ENCODE assay signal across 15 mouse cellular contexts in the genomic region with DNA sequence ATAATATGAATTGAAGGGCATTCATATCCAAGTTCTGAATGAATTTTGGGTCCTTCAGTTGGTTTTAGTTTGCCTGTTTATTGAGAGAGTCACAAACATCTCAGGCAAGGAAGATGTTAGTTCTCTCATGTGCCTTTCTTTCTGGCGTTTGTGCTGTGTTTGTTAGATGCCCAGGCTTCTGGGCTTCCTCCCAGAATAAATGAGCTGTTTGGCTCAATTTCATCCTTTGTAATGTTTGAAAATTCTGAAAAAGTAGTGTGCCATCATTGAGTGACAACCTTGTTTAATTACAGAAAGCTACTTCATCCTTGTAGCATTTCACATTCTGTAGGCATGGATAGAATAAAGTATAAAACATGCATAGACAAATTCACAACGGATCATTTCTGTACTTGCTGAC.
"Had no signal": no experiment of that assay in that cellular context is flagged by ENCODE, and none has a peak within 500 bp of the region (broad histone marks: within the 10 kb centered on the region; RNA-seq: fewer than 3 reads in every experiment).

No protein-coding gene starts in this region.

- H3K27me3 ChIP-seq: kidney, embryonic 15.5 days; limb, embryonic 15.5 days; liver, embryonic 12.5 days; megakaryocyte, embryonic 14.5 days; midbrain, embryonic 15.5 days; neural tube, embryonic 12.5 days; stomach, embryonic 15.5 days had no signal

- DNase-seq: kidney, postnatal 14 days; lung, embryonic 14.5 days; lung, postnatal 10 days; retina, postnatal 1 day; right cerebral cortex, postnatal 14 days; thymus, adult 2 months; thymus, postnatal 25 days had no signal

- H3K27ac ChIP-seq: kidney, embryonic 15.5 days; limb, embryonic 15.5 days; liver, embryonic 12.5 days; macrophage; midbrain, embryonic 15.5 days; neural tube, embryonic 12.5 days; stomach, embryonic 15.5 days had no signal

- H3K4me3 ChIP-seq: kidney, embryonic 15.5 days; limb, embryonic 15.5 days; liver, embryonic 12.5 days; megakaryocyte, embryonic 14.5 days; midbrain, embryonic 15.5 days; neural tube, embryonic 12.5 days; stomach, embryonic 15.5 days had no signal

- H3K4me1 ChIP-seq: kidney, embryonic 15.5 days; limb, embryonic 15.5 days; liver, embryonic 12.5 days; megakaryocyte, embryonic 14.5 days; midbrain, embryonic 15.5 days; neural tube, embryonic 12.5 days; stomach, embryonic 15.5 days had no signal
